Mouse (Mus musculus): ENCODE measurements around the gene Cdkal1.

Gene Cdkal1

GRCm38 (mm10) chr13:29164845-29165524 lies 690.5 kb downstream of the Cdkal1 start:
- ATAC-seq (ENCODE audit: insufficient number of reproducible peaks, low FRiP score, low TSS enrichment) = no peak

GRCm38 (mm10) chr13:29162867-29163514 lies 692.5 kb downstream of the Cdkal1 start:
- 0 out of 2 replicates have a peak, but pooled peaks have one; percentile 4 for ATAC-seq (ENCODE audit: insufficient number of reproducible peaks, low FRiP score, low TSS enrichment)

- ATAC-seq (ENCODE audit: insufficient number of reproducible peaks, low FRiP score, low TSS enrichment) = peak; percentile 72
These were observed 693.0 kb downstream of the Cdkal1 start for GRCm38 (mm10) chr13:29162444-29162843.

GRCm38 (mm10) chr13:29161436-29161835 lies 694.0 kb downstream of the Cdkal1 start:
- ATAC-seq (ENCODE audit: insufficient number of reproducible peaks, low FRiP score, low TSS enrichment) = no peak

GRCm38 (mm10) chr13:29156703-29157102 lies 698.8 kb downstream of the Cdkal1 start:
- no peak for ATAC-seq (ENCODE audit: insufficient number of reproducible peaks, low FRiP score, low TSS enrichment)

DNA sequence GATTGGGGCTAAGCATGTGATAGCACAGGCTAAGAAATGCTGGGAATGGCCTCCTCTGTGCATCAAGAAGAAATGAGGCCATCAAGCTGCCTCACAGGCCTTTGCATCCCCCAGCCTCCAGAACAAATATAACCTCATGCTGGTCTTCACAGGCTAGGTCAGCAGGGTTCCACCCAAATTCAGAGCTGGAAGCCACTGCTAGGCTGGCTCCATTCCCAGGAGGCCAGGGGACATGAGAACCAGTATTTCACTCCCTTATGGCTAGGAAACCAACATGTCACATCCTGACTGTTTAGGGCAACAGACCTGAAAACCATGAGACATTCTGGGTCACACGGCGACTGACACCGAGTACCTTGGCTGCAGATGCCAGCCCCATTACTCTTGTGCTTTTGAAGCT lies 700.2 kb downstream of the Cdkal1 start:
- peak; percentile 74 for ATAC-seq (ENCODE audit: insufficient number of reproducible peaks, low FRiP score, low TSS enrichment)

DNA sequence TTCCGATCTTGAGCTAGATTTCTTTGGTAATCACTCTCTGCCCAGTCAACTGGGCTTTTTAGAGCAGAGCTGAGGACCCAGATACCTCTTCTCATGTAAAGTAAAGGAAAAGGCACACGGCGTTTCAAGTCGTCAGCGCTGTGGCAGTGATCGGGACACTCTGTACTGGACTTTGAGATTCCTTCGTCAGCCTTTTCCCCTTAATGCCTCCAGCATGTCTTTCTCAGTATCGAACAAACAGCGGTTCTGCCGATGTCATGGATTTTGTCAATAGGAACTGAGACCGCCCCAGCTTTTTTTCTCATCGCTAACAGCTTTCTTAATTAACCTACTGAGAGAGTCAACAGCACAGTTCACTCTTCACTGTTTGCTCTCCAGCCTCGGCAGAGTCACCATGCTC lies 705.4 kb downstream of the Cdkal1 start:
- no peak for ATAC-seq (ENCODE audit: insufficient number of reproducible peaks, low FRiP score, low TSS enrichment)

GRCm38 (mm10) chr13:29149404-29149803 lies 706.1 kb downstream of the Cdkal1 start:
- ATAC-seq (ENCODE audit: insufficient number of reproducible peaks, low FRiP score, low TSS enrichment) = no peak

GRCm38 (mm10) chr13:29148616-29149015 lies 706.9 kb downstream of the Cdkal1 start:
- no peak for ATAC-seq (ENCODE audit: insufficient number of reproducible peaks, low FRiP score, low TSS enrichment)

Data from cerebellum, adult (tissue).